Mouse (Mus musculus) forebrain, embryonic 15.5 days (tissue): ENCODE measurements around the gene Itpr3. TPM values are rescaled to one million over a fixed set of nuclear protein-coding genes. Genes with fewer than 3 reads are reported as not detected.

Experiments
- ATAC-seq: fragments of 200-750 bp; cut with Nextera tagmentation; replicated peaks from 2 replicates; pipeline ENCODE4 v1.8.0; 2017; ENCODE audit warnings: mild to moderate bottlenecking, moderate TSS enrichment, moderate library complexity
- H3K27ac ChIP-seq: fragments of 300-500 bp; sonication (generic); replicated peaks from 2 replicates; pipeline ENCODE4 v1.5.1; 2015; ENCODE audit warnings: mild to moderate bottlenecking, inconsistent platforms
- H3K27me3 ChIP-seq: fragments of 300-500 bp; sonication (generic); 2 replicates; pipeline ENCODE4 v1.6.1; 2015; ENCODE audit warnings: inconsistent platforms
- H3K36me3 ChIP-seq: fragments of 300-500 bp; sonication (generic); 2 replicates; pipeline ENCODE4 v1.6.1; 2015; ENCODE audit warnings: mild to moderate bottlenecking, inconsistent platforms
- H3K4me1 ChIP-seq: fragments of 300-500 bp; sonication (generic); 2 replicates; pipeline ENCODE4 v1.6.1; 2015; ENCODE audit warnings: inconsistent platforms
- H3K4me2 ChIP-seq: fragments of 300-500 bp; sonication (generic); replicated peaks from 2 replicates; pipeline ENCODE4 v1.6.1; 2015; ENCODE audit warnings: mild to moderate bottlenecking, inconsistent platforms
- H3K4me3 ChIP-seq: fragments of 300-500 bp; sonication (generic); 2 replicates; pipeline ENCODE4 v1.5.1; 2015; ENCODE audit warnings: mild to moderate bottlenecking, inconsistent platforms
- H3K9ac ChIP-seq: fragments of 300-500 bp; sonication (generic); replicated peaks from 2 replicates; pipeline ENCODE4 v1.6.1; 2015; ENCODE audit warnings: mild to moderate bottlenecking, inconsistent platforms
- H3K9me3 ChIP-seq: fragments of 300-500 bp; sonication (generic); 2 replicates; pipeline ENCODE4 v1.6.1; 2016; ENCODE audit warnings: inconsistent platforms
- WGBS: fragments of 180-500 bp; shearing (Covaris S2); methylation state at CpG from one replicate; pipeline ENCODE4 v1.1.7; 2015; ENCODE audit warnings: mixed read lengths; 5-methylcytosine and 5-hydroxymethylcytosine counted together
- microRNA-seq: library from miRNA; unstranded; fragments of <30 nt; microRNA quantifications from one replicate; pipeline ENCODE4, GENCODE M21; 2016
- polyA plus RNA-seq: library from polyadenylated mRNA; unstranded; fragments of >200 nt; fragmentation: Nextera tagmentation; extraction: Ambion mirVana; gene quantifications from 2 replicates; pipeline ENCODE4 v1.2.1, GENCODE M21; 2015

The Itpr3 gene
- polyA plus RNA-seq, 1 experiment from 2014 or later: 0.43 TPM

- H3K9ac ChIP-seq: no peak overlapping the region
- WGBS: 81% methylated on average over 7 of the region's 7 CpGs
- no peaks in the 10 kb centered on the region for H3K4me1 ChIP-seq
- no peak overlapping the region for H3K4me3 ChIP-seq
- ATAC-seq: no peak
- no peaks in the 10 kb centered on the region for H3K27me3 ChIP-seq
- H3K9me3 ChIP-seq: no peaks in the 10 kb centered on the region
- H3K4me2 ChIP-seq: no peak overlapping the region
- no peaks in the 10 kb centered on the region for H3K36me3 ChIP-seq
- H3K27ac ChIP-seq: no peak overlapping the region
Observed at GRCm38 (mm10) chr17:27159169-27159568, 102.1 kb downstream of the Itpr3 start.

- H3K27ac ChIP-seq: no peak overlapping the region
- no peak for ATAC-seq
- H3K9ac ChIP-seq: no peak overlapping the region
- H3K4me2 ChIP-seq: no peak overlapping the region
- 79% methylated on average over 4 of the region's 4 CpGs for WGBS
- no peaks in the 10 kb centered on the region for H3K36me3 ChIP-seq
- no peaks in the 10 kb centered on the region for H3K9me3 ChIP-seq
- H3K4me1 ChIP-seq: no peaks in the 10 kb centered on the region
- H3K27me3 ChIP-seq: no peaks in the 10 kb centered on the region
- no peak overlapping the region for H3K4me3 ChIP-seq
Observed at GRCm38 (mm10) chr17:27160905-27161304, 103.8 kb downstream of the Itpr3 start.

GRCm38 (mm10) chr17:27165054-27165773 is 108.1 kb downstream of the Itpr3 start:
- Histone ChIP-seq H3K9me3 (no peaks in the 10 kb centered on the region), H3K9ac (no peak overlapping the region), H3K27ac (no peak overlapping the region), H3K36me3 (no peaks in the 10 kb centered on the region), H3K4me2 (no peak overlapping the region), H3K4me3 (no peak overlapping the region), H3K27me3 (no peaks in the 10 kb centered on the region), H3K4me1 (no peaks in the 10 kb centered on the region)
- WGBS: 71% methylated on average over 8 of the region's 8 CpGs
- ATAC-seq: no peak

GRCm38 (mm10) chr17:27166901-27167300 is 109.8 kb downstream of the Itpr3 start:
- Histone ChIP-seq H3K4me1 (no peaks in the 10 kb centered on the region), H3K4me3 (no peak overlapping the region), H3K27ac (no peak overlapping the region), H3K9ac (no peak overlapping the region), H3K36me3 (no peaks in the 10 kb centered on the region), H3K4me2 (no peak overlapping the region), H3K9me3 (no peaks in the 10 kb centered on the region), H3K27me3 (no peaks in the 10 kb centered on the region)
- no peak for ATAC-seq
- 70% methylated on average over 6 of the region's 6 CpGs for WGBS

GRCm38 (mm10) chr17:27167545-27167944 is 110.4 kb downstream of the Itpr3 start, which contains the start of gene Ip6k3:
Gene Ip6k3, minus strand, starts transcription at chr17:27167795.
- WGBS: 61% methylated on average over 4 of the region's 4 CpGs
- Histone ChIP-seq H3K9me3 (no peaks in the 10 kb centered on the region), H3K27me3 (no peaks in the 10 kb centered on the region), H3K36me3 (no peaks in the 10 kb centered on the region), H3K27ac (no peak within 1 kb of the TSS), H3K4me2 (no peak within 1 kb of the TSS), H3K9ac (no peak within 1 kb of the TSS), H3K4me1 (no peaks in the 10 kb centered on the region), H3K4me3 (no peak within 1 kb of the TSS)
- no peak for ATAC-seq

GRCm38 (mm10) chr17:27168569-27168968 is 111.5 kb downstream of the Itpr3 start:
- no peak overlapping the region for H3K27ac ChIP-seq
- H3K4me1 ChIP-seq: no peaks in the 10 kb centered on the region
- H3K36me3 ChIP-seq: no peaks in the 10 kb centered on the region
- no peak for ATAC-seq
- H3K27me3 ChIP-seq: no peaks in the 10 kb centered on the region
- no peak overlapping the region for H3K9ac ChIP-seq
- no peaks in the 10 kb centered on the region for H3K9me3 ChIP-seq
- H3K4me3 ChIP-seq: no peak overlapping the region
- no peak overlapping the region for H3K4me2 ChIP-seq
- 96% methylated on average over 4 of the region's 4 CpGs for WGBS

GRCm38 (mm10) chr17:27169952-27170695 is 113.0 kb downstream of the Itpr3 start:
- no peak overlapping the region for H3K4me3 ChIP-seq
- no peaks in the 10 kb centered on the region for H3K9me3 ChIP-seq
- no peaks in the 10 kb centered on the region for H3K36me3 ChIP-seq
- no peak overlapping the region for H3K27ac ChIP-seq
- peaks cover under 1% of the 10 kb centered on the region; the same call in 1 of the 2 replicates for H3K4me1 ChIP-seq
- ATAC-seq: no peak
- no peak overlapping the region for H3K4me2 ChIP-seq
- H3K27me3 ChIP-seq: no peaks in the 10 kb centered on the region
- H3K9ac ChIP-seq: no peak overlapping the region
- 74% methylated on average over 11 of the region's 11 CpGs for WGBS

- no peak for ATAC-seq
- H3K27ac ChIP-seq: no peak overlapping the region
- H3K27me3 ChIP-seq: no peaks in the 10 kb centered on the region
- 87% methylated on average over 5 of the region's 5 CpGs for WGBS
- H3K36me3 ChIP-seq: no peaks in the 10 kb centered on the region
- H3K4me3 ChIP-seq: no peak overlapping the region
- H3K4me1 ChIP-seq: peaks cover 11% of the 10 kb centered on the region
- H3K9me3 ChIP-seq: no peaks in the 10 kb centered on the region
- no peak overlapping the region for H3K4me2 ChIP-seq
- no peak overlapping the region for H3K9ac ChIP-seq
Observed at GRCm38 (mm10) chr17:27171121-27171520, 114.0 kb downstream of the Itpr3 start.

Small RNA genes lying within 50 kb of the gene (microRNA-seq; reads per million reads assigned to microRNA genes)
- gene Mir7677: not detected

Other genes with a start within 250 kb of the Itpr3 start
- gene Nkx2-5, start 212.3 kb upstream of the Itpr3 start, polyA plus RNA-seq: 0.59 TPM in 1 of 2 replicates, not detected in the other
- gene Kifc5b, start 140.2 kb upstream of the Itpr3 start, polyA plus RNA-seq: 4.3 and 5.5 TPM in 2 replicates
- 17.2 and 18.3 TPM in 2 replicates for gene Phf1, start 124.3 kb upstream of the Itpr3 start, polyA plus RNA-seq
- 144 and 150 TPM in 2 replicates for gene Cuta, start 117.7 kb upstream of the Itpr3 start, polyA plus RNA-seq
- 6.5 and 7.3 TPM in 2 replicates for gene Syngap1, start 116.1 kb upstream of the Itpr3 start, polyA plus RNA-seq
- 15.8 and 17.2 TPM in 2 replicates for gene Zbtb9, start 84.1 kb upstream of the Itpr3 start, polyA plus RNA-seq
- gene Bak1, start 28.3 kb upstream of the Itpr3 start, polyA plus RNA-seq: 2.3 and 2.7 TPM in 2 replicates
- gene Uqcc2, start 76.6 kb downstream of the Itpr3 start, polyA plus RNA-seq: 278 and 295 TPM in 2 replicates
- 0.17 and 0.31 TPM in 2 replicates for gene Ip6k3, start 110.5 kb downstream of the Itpr3 start, polyA plus RNA-seq
- 22.3 and 23.2 TPM in 2 replicates for gene Lemd2, start 147.2 kb downstream of the Itpr3 start, polyA plus RNA-seq